Mouse (Mus musculus) granulocyte monocyte progenitor cell, adult 5-6 weeks (primary cell): ENCODE data around the gene Gm21244. TPM values are rescaled to one million over a fixed set of nuclear protein-coding genes. Genes with fewer than 3 reads are reported as not detected.
"Not testable (repeated sequence)": the region's sequence is repeated elsewhere in the genome, so short reads cannot be mapped to it uniquely, and the experiment has no call there.

ENCODE experiments used
- ATAC-seq: replicated peaks from 2 replicates; pipeline ENCODE4 v1.8.0; 2016; ENCODE audit warnings: mild to moderate bottlenecking, moderate TSS enrichment, inconsistent platforms; ENCODE audit not compliant: poor library complexity, severe bottlenecking
- total RNA-seq, 2 experiments: library from RNA; stranded (forward) in 1 of 2; stranded (reverse) in 1 of 2; fragments of 200-712, 200-1000 nt in 1 of 2; fragments of >200 nt in 1 of 2; fragmentation: Nextera tagmentation in 1 of 2; gene quantifications; 2 replicates each; pipeline ENCODE4 v1.2.3; 2014 to 2017

Gene Gm21244
- not detected in 2 replicates for total RNA-seq (2014; fragmentation: Nextera tagmentation)
- total RNA-seq (2017): not detected in 2 replicates

- ATAC-seq: not testable (repeated sequence)
Observed at GRCm38 (mm10) chrY:7169193-7169592, at the start of gene Gm21244. Gene Gm21244 (minus strand): TSS chrY:7169293.

Other genes with a start within 250 kb of the Gm21244 start
- gene Gm28998, start 84.5 kb upstream of the Gm21244 start, total RNA-seq (2014; fragmentation: Nextera tagmentation): not detected in 2 replicates
- not detected in 2 replicates for gene Gm28998, start 84.5 kb upstream of the Gm21244 start, total RNA-seq (2017)
- not detected in 2 replicates for gene Gm21788, start 235.7 kb upstream of the Gm21244 start, total RNA-seq (2014; fragmentation: Nextera tagmentation)
- not detected in 2 replicates for gene Gm21788, start 235.7 kb upstream of the Gm21244 start, total RNA-seq (2017)